Mouse (Mus musculus) gastrocnemius, postnatal 10 days (tissue): Measurements from ENCODE around the gene Orai1. TPM values are rescaled to one million over a fixed set of nuclear protein-coding genes. Genes with fewer than 3 reads are reported as not detected.
A peak's percentile ranks its signal among the peaks of the same experiment; 100 is the strongest.

ENCODE experiments used
- DNase-seq: peaks from one replicate; pipeline ENCODE4 v3.0.0; 2021; ENCODE audit warnings: mixed read lengths
- total RNA-seq, 2 experiments: library from RNA; stranded (reverse); gene quantifications; 2 replicates each; pipeline ENCODE4 v1.2.3; 2021

The Orai1 gene
- total RNA-seq, 2 experiments from 2014 or later: 43.8 to 45.4 TPM

DNA sequence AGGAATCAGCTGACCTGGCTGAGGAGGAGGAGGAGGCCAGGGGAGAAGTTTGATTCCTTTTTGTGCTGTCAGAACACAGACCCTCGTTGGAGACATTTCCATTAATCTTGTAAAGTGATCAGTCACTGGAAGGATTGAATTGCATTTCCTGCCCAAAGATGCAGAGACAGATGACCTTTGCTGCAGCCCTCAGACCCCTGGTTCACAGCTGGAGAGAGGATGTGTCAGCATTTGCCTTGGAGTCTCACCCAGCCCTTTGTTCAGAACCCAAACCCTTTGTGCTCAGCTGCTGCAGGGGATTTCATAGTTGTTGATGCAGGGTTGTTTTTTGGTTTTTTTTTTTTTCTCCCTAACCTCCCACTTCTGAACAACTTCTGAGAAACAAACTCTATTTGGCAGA is 20.0 kb upstream of the Orai1 start:
- no peak for DNase-seq

DNA sequence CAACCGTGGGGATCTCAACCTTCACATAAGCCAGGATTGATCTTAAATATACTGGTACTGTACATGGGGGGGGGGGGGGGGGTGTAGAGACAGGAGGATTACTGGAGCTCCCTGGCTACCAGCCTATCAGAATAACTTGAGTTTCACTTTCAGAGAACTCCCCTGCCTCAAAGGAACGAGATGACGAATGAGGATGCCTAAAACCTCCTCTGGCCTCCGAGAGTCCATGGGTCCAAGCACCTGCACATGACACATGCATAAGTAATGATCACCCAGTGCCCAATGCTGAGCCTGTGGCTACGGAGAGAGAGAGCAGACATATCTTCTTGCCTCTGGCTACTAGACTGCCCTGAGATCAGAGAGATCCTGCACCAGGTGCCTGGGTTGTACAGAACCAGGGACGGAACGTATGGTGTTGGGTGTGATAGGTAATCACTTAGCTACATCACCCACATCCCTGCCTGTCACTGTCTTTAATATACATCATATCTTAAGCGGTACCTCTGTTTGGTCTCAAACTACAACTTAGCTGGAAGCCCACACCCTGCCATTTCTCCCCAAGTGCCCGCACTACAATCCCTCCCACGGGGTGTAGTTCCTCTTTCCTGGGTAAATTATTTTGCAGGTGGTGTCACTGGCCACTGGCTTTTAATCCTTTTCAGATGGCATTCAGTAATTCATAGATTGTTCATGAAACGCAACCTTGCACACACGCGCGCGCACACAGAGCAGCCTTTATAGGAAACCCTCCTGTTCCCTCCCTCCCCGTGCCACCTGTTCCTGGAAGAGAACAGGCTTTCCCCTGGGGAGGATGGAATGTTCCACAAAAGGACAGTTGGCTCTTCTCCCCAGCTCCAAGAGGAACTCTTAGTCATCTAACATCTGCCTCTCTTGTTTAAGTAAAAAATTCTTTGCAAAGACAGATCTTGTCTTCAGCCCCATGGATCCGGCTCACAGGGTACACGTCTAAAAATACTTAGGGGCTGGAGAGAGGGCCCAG is 17.4 kb upstream of the Orai1 start:
- no peak for DNase-seq

DNA sequence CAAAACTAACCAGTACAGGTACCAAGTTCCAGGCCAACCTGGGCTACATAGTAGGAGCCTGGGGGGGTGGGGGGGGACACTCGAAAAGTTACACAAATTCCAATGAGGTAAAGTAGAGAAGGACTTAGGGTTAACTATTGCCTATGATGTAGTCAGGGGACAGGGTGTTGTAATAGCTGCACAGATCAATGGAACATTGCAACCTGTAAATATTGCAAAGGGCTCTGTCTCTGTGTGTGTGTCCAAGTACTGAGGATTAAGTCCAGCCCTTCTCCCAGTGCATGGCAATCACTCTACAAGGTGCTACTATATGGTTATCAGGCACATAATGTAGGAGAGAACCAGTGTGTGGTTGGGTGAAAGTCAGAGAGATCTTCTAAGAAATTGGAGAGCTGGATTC is 14.0 kb upstream of the Orai1 start:
- no peak for DNase-seq

DNA sequence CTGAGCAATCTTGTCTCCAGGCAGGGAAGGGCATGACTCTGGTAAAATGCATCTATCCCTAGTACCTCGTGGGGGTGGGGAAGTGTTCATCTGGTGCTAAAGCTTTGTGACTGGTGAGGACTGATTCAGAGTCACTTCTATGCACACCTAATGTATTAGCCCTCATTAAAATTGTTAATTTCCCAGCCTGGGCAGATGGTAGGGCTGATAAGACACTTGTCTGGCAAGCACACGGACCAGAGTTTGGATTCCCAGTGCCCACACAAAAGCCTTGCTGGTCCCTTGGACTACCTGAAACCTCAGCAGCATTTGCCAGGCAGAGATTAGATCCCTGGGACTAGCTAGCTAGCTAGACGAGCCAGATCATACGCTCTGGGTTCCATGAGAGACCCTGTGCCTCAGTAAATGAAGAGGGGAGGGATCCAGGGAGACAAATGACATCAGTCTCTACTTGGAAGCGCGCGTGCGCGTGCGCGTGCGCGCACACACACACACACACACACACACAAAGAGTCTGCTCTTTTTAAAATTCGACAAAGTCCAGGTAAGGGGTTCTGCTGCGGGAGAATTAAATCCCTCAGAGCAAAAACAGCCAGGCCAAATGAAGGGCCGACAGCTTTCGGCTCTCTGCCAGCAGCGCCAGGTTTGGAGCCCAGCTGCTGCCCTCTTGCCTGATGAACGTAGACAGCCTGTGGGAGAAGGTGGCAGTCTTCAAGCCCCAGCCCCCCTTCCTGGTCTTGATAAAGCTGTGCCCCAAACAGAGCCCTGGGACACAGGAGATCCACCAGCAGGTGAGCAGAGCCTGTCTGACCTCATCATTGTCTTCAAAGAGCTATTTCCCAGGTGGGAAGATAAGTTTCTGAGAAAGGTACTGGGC is 8.9 kb upstream of the Orai1 start:
- DNase-seq: peak; percentile 47

DNA sequence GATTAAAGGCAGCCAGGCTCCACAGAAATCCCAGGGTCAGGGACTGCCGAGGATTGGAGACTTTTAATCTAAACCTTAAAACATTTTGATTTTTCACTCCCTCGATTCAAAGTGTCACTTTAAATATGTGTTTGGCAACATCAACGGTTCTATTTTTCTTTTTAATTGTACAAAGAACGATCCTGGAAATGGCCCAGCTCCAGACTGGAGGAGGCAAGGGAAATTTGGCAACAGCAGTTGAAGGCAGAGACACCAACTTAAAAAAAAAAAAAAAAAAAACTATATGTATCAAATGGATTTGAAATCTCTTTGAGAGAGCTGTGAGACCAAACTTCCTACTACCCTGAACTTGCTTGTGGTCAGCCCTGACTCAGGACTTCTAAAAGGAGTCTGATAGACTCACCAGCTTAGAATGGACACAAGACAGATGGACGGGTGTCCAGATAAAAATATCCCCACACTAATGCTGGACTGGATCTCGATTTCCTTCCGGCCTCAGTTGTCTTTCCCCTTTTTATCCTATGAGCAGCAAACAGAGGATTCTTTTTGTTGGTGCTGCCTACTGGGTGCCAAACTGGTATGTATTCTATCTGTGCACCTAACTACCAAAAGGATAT is 5.9 kb upstream of the Orai1 start:
- no peak for DNase-seq

DNA sequence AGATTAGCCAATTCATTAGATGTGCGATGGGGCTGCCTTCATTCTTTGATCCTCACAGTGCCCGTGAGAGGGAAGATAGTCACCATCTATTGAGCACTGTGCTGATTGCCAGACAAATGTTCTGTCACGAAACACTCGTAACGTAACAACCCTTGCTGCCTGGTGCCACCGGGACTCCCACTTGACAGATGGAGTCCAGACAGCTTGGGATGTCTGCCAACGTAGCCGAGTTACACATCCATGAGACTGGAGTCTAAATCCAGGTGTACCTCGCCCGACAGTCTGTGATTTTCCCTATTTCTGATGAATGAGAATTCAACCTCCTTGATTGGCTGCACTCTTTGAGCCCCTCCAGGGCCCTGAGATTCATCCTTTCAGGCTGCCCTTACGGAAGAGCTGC is 5.0 kb upstream of the Orai1 start:
- no peak for DNase-seq

DNA sequence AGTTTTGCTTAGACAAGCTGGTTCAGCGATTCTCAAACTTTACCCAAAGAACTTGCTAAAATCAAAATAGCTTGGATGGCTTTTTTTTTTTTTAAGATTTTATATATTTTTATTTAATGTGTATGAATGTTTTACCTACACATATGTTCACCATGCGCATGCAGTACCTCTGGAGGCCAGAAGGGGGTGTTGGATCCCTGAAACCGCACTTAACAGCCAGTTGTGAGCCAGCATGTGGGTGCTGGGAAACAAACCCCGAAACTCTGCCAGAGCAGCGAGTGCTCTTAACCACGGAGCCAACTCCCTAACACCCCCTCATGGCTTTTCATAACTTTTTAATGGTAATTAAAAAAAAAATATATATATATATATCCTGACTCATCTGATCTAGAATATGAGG is 4.1 kb upstream of the Orai1 start:
- DNase-seq: no peak

DNA sequence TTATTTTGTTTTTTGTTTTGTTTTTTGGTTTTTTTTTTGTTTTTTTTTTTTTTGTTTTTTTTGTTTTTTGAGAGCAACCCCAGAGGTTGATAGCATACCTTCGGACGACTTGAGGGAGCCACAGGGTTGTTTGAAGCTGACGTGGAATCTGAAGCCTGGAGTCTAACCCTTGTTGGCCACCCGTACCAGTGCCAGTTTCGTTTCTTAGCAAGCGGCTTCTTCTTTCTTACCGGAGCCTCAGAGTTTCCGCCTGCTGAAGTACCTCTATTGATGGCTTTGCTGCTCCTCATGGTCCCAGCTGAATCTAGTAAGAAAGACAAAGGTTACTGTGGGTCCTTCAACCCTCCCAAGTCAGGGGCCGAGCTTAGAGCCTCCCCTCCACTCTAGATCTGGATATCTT is 3.2 kb upstream of the Orai1 start:
- DNase-seq: no peak

DNA sequence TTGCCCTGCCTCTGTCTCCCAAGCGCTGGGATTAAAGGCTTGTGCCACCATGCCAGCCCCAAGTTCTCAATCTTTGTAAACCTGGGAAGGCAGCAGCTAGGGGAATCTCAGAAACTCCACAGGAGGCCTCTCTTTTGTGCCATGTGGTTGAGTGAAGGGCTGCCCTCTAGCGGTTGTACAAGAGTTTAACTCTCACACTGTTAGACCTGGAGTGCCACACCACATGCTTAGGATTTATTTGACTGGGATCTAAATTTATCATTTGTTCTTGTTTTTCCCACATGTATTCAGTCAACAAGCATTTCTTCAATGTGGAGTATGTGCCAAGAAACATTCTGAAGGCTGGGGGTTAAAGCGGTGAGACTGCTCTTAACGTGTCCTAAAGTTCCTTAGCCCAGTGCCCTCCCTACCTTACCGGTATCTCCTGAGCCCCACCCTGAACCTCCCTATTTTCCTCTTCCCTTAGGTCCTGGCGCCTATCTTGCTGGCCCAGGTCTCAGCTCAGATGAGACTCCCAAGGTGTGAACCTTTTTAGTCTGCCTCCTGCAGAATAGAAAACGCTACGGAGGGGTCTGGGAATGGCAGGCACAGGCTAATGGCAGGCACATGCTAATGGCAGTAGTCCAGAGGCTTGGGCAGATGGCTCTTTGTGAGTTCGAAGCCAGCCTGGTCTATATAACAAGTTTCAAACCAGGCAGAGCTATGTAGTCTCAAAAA is 1.1 kb upstream of the Orai1 start:
- peak; percentile 60 for DNase-seq

DNA sequence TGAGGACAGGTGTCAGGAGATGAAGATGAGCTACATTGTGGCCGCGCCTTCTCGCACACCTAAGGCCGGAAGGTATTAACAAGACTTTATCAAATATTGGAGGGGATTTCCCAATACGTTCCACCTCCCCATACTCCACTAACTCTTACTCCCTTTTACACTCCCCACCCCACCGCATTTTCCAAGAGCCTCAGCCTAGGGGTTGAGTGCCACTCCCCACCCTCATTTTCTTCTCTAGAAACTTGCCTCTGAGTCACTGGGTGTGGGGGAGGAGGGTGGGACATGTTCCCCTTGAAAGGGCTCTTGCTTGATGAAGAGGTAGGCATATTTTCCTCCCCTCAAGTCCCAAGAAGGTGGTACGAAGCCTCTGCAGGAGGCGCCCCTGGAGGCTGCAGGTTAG is 1.0 kb downstream of the Orai1 start:
- DNase-seq: no peak

DNA sequence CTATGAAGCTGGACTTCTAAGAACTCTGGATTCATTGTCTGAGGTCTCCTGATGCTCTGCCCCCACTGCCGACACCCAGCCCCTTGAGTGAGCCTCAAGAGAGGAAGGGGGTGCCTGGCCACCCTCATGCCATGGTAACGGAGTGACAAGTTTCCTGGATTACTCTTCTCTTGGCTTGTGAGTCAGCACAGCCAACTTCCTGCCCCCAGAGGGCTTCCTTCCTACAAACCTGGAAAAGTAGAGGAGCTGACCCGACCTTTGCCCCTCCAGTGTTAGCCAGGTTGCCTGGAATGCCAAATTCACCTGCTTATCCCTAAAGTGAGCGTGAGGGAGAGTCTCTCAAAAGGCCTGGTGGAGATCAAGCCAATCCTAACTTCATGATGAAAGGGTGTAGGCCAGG is 2.6 kb downstream of the Orai1 start:
- DNase-seq: no peak

DNA sequence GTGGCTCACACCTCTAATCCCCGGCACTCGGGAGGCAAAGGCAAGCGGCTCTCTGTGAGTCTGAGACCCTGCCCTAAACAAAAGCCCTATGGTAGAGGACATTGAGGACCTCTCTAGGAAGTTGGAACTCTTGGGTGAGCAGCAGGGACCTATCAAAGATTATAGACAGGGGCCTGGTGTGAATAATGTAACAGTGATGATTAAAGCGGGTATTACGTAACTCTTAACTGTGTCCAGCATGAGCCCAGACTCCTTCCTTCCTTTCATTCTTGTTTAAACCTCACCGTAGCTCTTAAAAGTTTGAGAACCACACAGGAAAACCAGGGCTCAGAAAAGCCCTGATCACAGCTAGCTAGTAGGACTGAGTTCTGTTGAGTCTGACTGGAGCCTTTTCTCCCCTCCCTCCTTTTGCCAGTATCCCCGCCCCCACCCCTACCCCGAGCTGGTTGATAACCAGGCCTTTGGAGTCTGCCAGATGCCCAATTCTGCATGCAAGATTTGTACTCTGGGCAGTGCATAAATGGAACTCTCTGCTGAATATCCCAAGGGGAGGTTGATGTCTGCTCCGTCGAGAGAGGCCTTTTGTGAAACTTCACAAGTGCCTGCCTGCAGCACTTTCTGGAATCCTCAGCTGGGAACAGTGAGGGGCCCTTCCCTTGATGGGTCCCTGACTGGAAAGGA is 4.6 kb downstream of the Orai1 start:
- no peak for DNase-seq

DNA sequence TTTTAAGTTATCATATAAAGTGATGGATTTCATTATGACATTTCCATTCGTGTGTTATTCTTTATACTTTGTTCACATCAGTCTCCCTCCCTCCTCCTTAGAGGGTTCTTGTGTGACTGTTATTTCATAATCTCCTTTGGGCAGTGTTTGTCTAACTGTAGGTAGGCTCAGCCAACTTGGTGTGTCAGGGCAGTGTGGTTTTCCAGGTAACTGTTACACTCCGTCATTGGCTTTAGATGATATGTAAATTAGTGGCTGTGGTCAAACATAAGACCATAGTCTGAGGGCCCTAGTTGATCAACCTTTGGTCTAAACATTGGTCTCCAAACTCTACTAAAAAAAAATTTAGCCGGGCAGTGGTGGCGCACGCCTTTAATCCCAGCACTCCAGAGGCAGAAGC is 5.6 kb downstream of the Orai1 start:
- DNase-seq: no peak

DNA sequence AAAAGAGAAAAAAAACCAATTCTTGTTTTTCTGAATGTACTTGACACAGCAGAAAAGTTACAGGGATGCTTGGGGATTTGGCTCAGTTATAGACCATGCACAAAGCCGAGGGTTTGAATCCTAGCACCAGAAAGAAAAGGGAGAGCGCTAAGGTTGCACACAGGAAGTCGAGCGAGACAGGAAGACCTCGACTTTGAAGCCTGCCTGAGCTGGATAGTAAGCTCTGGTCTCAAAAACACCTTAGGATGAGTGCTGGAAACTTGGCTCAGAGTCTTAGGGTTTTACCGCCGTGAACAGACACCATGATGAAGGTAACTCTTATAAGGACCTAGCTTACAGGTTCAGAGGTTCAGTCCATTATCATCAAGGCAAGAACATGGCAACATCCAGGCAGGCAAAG is 6.6 kb downstream of the Orai1 start:
- no peak for DNase-seq

DNA sequence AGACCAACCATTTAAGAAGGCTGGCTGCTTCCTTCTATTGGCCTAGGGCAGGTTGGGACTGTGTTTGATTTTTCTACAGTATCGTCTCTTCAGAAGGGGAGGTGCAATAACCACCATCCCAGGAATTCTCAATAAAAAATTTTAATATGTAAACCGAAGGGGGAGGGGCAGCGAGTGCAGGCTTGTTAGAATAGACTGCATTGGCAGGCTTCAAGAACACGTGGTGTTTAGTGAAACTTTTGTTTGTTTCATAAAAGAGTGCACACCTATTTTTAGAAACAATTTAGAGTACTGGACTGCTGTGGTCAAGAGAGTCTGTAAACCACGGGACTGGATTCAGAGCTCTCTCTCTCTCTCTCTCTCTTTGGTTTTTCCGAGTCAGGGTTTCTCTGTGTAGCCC is 8.2 kb downstream of the Orai1 start:
- DNase-seq: no peak

DNA sequence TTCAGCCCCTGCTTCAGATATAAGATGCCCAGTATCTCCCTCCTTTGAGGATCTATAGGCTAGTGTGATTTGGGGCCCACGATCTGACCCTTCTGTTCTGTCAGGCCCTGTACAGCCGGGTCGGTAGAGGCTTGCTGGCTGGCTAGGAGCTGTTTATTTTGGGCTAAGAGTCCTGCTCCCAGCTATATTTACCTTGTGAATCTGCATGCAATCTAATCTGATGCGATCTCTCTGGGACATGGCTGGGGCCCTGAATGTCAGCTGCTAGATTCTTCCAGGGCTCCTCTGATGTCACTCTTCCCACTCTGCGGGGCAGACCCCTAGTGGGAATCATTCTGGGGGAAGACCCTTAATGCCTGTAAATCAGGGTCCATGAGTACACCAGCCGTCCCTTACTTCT is 9.4 kb downstream of the Orai1 start:
- DNase-seq: no peak

DNA sequence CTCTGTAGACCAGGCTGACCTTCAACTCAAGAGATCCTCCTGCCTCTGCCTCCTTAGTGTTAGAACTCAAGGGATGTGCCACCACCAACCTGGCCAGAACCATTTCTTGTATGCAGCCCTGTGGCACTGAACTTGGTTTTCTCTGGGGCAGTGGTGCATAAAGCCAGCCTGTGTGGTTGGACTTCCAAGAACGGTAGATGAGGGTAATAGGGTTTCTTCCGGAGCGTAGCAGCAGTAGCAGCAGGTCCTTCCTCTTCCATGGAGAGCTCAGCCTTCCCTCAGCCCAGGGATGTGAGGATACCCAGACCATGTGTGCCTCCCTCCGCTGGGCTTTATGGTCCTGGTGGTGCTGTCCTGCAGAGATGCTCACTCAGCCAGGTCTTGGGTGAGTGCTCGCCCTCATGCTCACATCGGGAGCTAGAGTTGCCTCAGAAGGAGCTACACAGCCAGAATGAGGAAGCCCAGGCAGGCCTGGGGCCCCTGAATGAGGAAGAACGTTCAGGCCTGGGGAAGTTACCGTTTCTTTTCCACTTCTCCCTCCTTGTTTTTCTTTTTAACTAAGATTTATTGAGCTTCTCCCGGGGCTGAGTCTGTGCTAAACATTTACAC is 10.2 kb downstream of the Orai1 start:
- DNase-seq: no peak

DNA sequence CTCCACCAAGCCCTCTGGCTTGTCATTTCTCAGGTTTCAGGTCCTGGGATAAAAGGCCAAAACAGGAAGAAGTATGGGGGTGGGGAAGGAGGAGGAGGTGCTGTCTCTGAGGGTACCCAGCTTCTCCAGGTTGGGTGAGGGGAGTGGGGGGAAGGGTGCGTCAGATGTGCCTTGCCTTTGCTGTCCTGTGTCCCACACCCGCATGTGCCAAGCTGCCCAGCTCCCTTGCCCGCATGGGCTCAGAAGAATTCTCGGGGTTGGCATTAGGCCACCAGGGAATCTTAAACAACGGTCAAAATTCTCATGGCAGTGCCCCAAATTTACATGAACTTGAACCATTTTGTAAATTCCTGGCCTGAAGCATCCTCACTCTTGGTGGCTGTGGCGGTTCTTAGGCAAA is 11.5 kb downstream of the Orai1 start:
- no peak for DNase-seq

DNA sequence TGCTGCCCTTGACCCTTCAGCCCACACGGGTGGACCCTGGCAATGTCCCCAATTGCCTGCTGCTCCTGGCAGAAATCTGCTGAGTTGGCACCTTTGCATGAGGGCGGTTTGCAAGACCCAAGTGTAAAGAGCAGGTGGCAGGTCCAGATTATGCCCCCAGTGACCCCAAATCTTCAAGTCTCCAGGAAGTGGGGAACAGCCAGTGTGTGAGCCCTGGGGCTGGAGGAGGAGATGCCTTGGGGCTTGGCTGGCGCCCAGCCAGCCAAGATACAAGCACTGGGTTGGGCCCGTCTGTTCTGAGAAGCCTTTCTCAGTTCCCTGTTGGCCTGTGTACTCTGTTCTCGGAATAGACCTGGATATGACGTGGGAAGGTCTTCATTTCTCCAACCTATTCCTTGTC is 12.6 kb downstream of the Orai1 start:
- no peak for DNase-seq

DNA sequence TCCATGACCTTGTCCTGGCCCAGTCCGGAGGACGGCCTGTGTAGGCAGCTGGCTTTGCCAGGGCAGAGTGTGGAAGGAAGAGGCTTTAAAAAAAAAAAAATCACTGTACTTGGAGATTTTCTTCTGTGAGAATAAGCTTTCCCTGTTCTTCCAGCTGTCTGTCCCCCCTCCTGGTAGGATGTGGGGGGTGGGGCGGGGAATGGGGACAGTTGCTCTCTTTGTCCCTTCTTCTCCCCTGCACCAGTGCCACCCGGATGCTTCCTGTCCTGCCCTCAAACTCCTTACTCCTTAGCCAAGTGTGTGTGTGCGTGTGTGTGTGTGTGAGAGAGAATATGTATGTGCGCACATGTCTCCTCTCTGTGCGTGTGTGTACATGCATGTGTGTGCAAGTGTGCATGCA is 14.9 kb downstream of the Orai1 start:
- DNase-seq: no peak

DNA sequence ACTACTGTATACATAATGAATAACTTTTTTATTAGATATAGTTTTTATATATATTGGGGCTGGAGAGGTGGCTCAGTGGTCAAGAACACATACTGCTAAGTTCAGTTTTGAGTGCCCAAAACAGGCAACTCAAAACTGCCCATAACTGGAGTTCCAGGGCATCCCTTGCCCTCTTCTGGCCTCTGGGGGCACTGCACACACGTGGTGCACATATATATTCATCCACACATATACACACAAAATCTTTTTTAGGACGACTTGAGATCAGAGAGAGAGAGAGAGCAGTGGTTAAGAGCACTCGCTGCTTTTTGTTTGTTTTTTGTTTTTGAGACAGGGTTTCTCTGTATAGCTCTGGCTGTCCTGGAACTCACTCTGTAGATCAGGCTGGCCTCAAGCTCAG is 16.4 kb downstream of the Orai1 start:
- no peak for DNase-seq
